Mouse (Mus musculus): Measurements from ENCODE around the gene Psg29. TPM values are rescaled to one million over a fixed set of nuclear protein-coding genes. Genes with fewer than 3 reads are reported as not detected.

The Psg29 gene
- not detected in 2 replicates for polyA plus RNA-seq (2016; fragmentation: Nextera tagmentation; extraction: Ambion mirVana)

- Histone ChIP-seq H3K4me1 (no peaks in the 10 kb centered on the region), H3K36me3 (no peaks in the 10 kb centered on the region), H3K27me3 (no peaks in the 10 kb centered on the region), H3K9me3 (peaks cover 59% of the 10 kb centered on the region), H3K4me3 (no peak within 1 kb of the TSS), H3K4me2 (replicated peaks) (no peak within 1 kb of the TSS), H3K9ac (replicated peaks) (no peak within 1 kb of the TSS), H3K27ac (replicated peaks) (no peak within 1 kb of the TSS)
- ATAC-seq (ENCODE audit: low FRiP score, low read depth), result no peak
Observed at GRCm38 (mm10) chr7:17203177-17203576, at the start of gene Psg29. Gene Psg29, plus strand, starts transcription at chr7:17203477.

- no peak for ATAC-seq (ENCODE audit: low FRiP score, low read depth)
- no peak overlapping the region for H3K27ac ChIP-seq (replicated peaks)
- H3K27me3 ChIP-seq, result no peaks in the 10 kb centered on the region
- no peaks in the 10 kb centered on the region for H3K4me1 ChIP-seq
- no peak overlapping the region for H3K4me3 ChIP-seq
- WGBS, result 45% methylated on average over 2 of the region's 2 CpGs
- H3K4me2 ChIP-seq (replicated peaks), result no peak overlapping the region
- no peak overlapping the region for H3K9ac ChIP-seq (replicated peaks)
- no peaks in the 10 kb centered on the region for H3K36me3 ChIP-seq
- peaks cover 44% of the 10 kb centered on the region for H3K9me3 ChIP-seq
Observed at GRCm38 (mm10) chr7:17155634-17156033, 47.6 kb upstream of the Psg29 start.

GRCm38 (mm10) chr7:17156885-17157677, 46.2 kb upstream of the Psg29 start:
- no peaks in the 10 kb centered on the region for H3K4me1 ChIP-seq
- peaks cover 57% of the 10 kb centered on the region for H3K9me3 ChIP-seq
- H3K27me3 ChIP-seq, result no peaks in the 10 kb centered on the region
- 76% methylated on average over 3 of the region's 3 CpGs for WGBS
- H3K27ac ChIP-seq (replicated peaks), result no peak overlapping the region
- no peak overlapping the region for H3K9ac ChIP-seq (replicated peaks)
- no peak for ATAC-seq (ENCODE audit: low FRiP score, low read depth)
- H3K4me2 ChIP-seq (replicated peaks), result no peak overlapping the region
- H3K36me3 ChIP-seq, result no peaks in the 10 kb centered on the region
- no peak overlapping the region for H3K4me3 ChIP-seq

- no peak overlapping the region for H3K9ac ChIP-seq (replicated peaks)
- no peak overlapping the region for H3K4me3 ChIP-seq
- H3K36me3 ChIP-seq, result no peaks in the 10 kb centered on the region
- 87% methylated on average over 7 of the region's 7 CpGs for WGBS
- no peak overlapping the region for H3K4me2 ChIP-seq (replicated peaks)
- H3K27ac ChIP-seq (replicated peaks), result no peak overlapping the region
- H3K4me1 ChIP-seq, result no peaks in the 10 kb centered on the region
- H3K9me3 ChIP-seq, result peaks cover 50% of the 10 kb centered on the region
- ATAC-seq (ENCODE audit: low FRiP score, low read depth), result no peak
- no peaks in the 10 kb centered on the region for H3K27me3 ChIP-seq
Observed at GRCm38 (mm10) chr7:17159011-17159410, 44.3 kb upstream of the Psg29 start.

GRCm38 (mm10) chr7:17171827-17172226, 31.4 kb upstream of the Psg29 start:
- Histone ChIP-seq H3K27me3 (no peaks in the 10 kb centered on the region), H3K4me1 (no peaks in the 10 kb centered on the region), H3K9me3 (peaks cover 42% of the 10 kb centered on the region), H3K4me3 (no peak overlapping the region), H3K36me3 (no peaks in the 10 kb centered on the region), H3K9ac (replicated peaks) (no peak overlapping the region), H3K27ac (replicated peaks) (no peak overlapping the region), H3K4me2 (replicated peaks) (no peak overlapping the region)
- ATAC-seq (ENCODE audit: low FRiP score, low read depth), result no peak
- 91% methylated on average over 4 of the region's 4 CpGs for WGBS

- no peak overlapping the region for H3K9ac ChIP-seq (replicated peaks)
- H3K4me3 ChIP-seq, result no peak overlapping the region
- H3K4me1 ChIP-seq, result no peaks in the 10 kb centered on the region
- H3K36me3 ChIP-seq, result no peaks in the 10 kb centered on the region
- no peaks in the 10 kb centered on the region for H3K27me3 ChIP-seq
- peaks cover 50% of the 10 kb centered on the region for H3K9me3 ChIP-seq
- WGBS, result 74% methylated on average over 3 of the region's 3 CpGs
- H3K27ac ChIP-seq (replicated peaks), result no peak overlapping the region
- H3K4me2 ChIP-seq (replicated peaks), result no peak overlapping the region
- no peak for ATAC-seq (ENCODE audit: low FRiP score, low read depth)
Observed at GRCm38 (mm10) chr7:17205530-17206184, 2.4 kb downstream of the Psg29 start.

Other genes with a start within 250 kb of the Psg29 start
- gene Pnmal1, start 243.8 kb upstream of the Psg29 start, polyA plus RNA-seq (2016; fragmentation: Nextera tagmentation; extraction: Ambion mirVana), result 28.8 and 34.8 TPM in 2 replicates
- gene Gm42372, start 220.4 kb upstream of the Psg29 start, polyA plus RNA-seq (2016; fragmentation: Nextera tagmentation; extraction: Ambion mirVana), result 1.7 and 1.8 TPM in 2 replicates
- gene Ccdc8, start 210.8 kb upstream of the Psg29 start, polyA plus RNA-seq (2016; fragmentation: Nextera tagmentation; extraction: Ambion mirVana), result 7.0 and 12.6 TPM in 2 replicates
- 102 TPM in 2 replicates for gene Ppp5c, start 175.6 kb upstream of the Psg29 start, polyA plus RNA-seq (2016; fragmentation: Nextera tagmentation; extraction: Ambion mirVana)
- 4.9 and 5.1 TPM in 2 replicates for gene Hif3a, start 141.1 kb upstream of the Psg29 start, polyA plus RNA-seq (2016; fragmentation: Nextera tagmentation; extraction: Ambion mirVana)
- gene Psg16, start 129.4 kb upstream of the Psg29 start, polyA plus RNA-seq (2016; fragmentation: Nextera tagmentation; extraction: Ambion mirVana), result 0.21 and 0.23 TPM in 2 replicates
- gene Ceacam3, start 53.2 kb upstream of the Psg29 start, polyA plus RNA-seq (2016; fragmentation: Nextera tagmentation; extraction: Ambion mirVana), result not detected in 2 replicates